Comparison of ENCODE assay signal across 8 mouse cellular contexts in genomic region chr3:127894981-127895779, GRCm38 (mm10). TPM values are rescaled to one million over a fixed set of nuclear protein-coding genes. Genes with fewer than 3 reads are reported as not detected.
DNase-seq lines count a peak whose midpoint lies in the region; ATAC-seq and TF ChIP-seq lines count a peak whose summit lies in the region.

No protein-coding gene starts in this region.

- H3K9me3 ChIP-seq in intestine, embryonic 14.5 days (ENCODE audit: control insufficient read depth, low read length): no peaks in the 10 kb centered on the region
- H3K9me3 ChIP-seq in midbrain, embryonic 14.5 days (ENCODE audit: control insufficient read depth, low read length): no peaks in the 10 kb centered on the region

- TF ChIP-seq POLR2A in kidney, adult 2 months (IDR thresholded peaks at IDR 0.05; ENCODE audit: low read depth, low read length): no peak

- no peaks in the 10 kb centered on the region for H3K36me3 ChIP-seq in kidney, adult 2 months (ENCODE audit: control insufficient read depth, insufficient read depth, low read length)
- H3K36me3 ChIP-seq in intestine, embryonic 14.5 days (ENCODE audit: control insufficient read depth, insufficient read depth, low read length): no peaks in the 10 kb centered on the region
- no peaks in the 10 kb centered on the region for H3K36me3 ChIP-seq in midbrain, embryonic 14.5 days (ENCODE audit: control insufficient read depth, insufficient read depth, low read length)

- TF ChIP-seq CTCF in kidney, adult 2 months (conservative IDR thresholded peaks at IDR 0.05; ENCODE audit: insufficient read depth, insufficient read length, low read depth, low read length): no peak

- H3K27me3 ChIP-seq in kidney, adult 2 months (replicated peaks; ENCODE audit: control insufficient read depth, insufficient read depth, low read length): no peaks in the 10 kb centered on the region
- H3K27me3 ChIP-seq in intestine, embryonic 14.5 days (replicated peaks; ENCODE audit: control insufficient read depth, insufficient read depth, low read length): no peaks in the 10 kb centered on the region
- H3K27me3 ChIP-seq in midbrain, embryonic 14.5 days (ENCODE audit: control insufficient read depth, insufficient read depth, low read length): peaks cover 12% of the 10 kb centered on the region; the same call in 1 of the 2 replicates

- no peak for DNase-seq in kidney, adult 2 months
- DNase-seq in kidney, postnatal 10 days: no peak
- DNase-seq in c-Kit-positive CD71-positive TER-119-positive erythroid progenitor cells, embryonic 14.5 days (ENCODE audit: low spot score): peak; percentile 42
- no peak for DNase-seq in intestine, embryonic 14.5 days (ENCODE audit: low spot score)
- no peak for DNase-seq in midbrain, embryonic 14.5 days
- DNase-seq in gastrocnemius, adult 18-20 months (ENCODE audit: low spot score): no peak
- DNase-seq in right cerebral cortex, postnatal 14 days: no peak
- no peak for DNase-seq in cerebellum, adult 8-10 months

- H3K9ac ChIP-seq in intestine, embryonic 14.5 days (ENCODE audit: low read length): peak overlapping the region; percentile 63
- peak overlapping the region; percentile 66; the same call in 1 of the 2 replicates for H3K9ac ChIP-seq in midbrain, embryonic 14.5 days (replicated peaks; ENCODE audit: low read length)

- H3K4me1 ChIP-seq in kidney, adult 2 months (ENCODE audit: control insufficient read depth, insufficient read depth, low read length): no peaks in the 10 kb centered on the region
- 0 out of 2 replicates have a peak, but pooled peaks cover 6% of the 10 kb centered on the region for H3K4me1 ChIP-seq in intestine, embryonic 14.5 days (replicated peaks; ENCODE audit: control insufficient read depth, insufficient read depth, low read length)
- no peaks in the 10 kb centered on the region for H3K4me1 ChIP-seq in midbrain, embryonic 14.5 days (ENCODE audit: control insufficient read depth, insufficient read depth, low read length)

- peak overlapping the region; percentile 87 for H3K4me3 ChIP-seq in kidney, adult 2 months (ENCODE audit: insufficient read depth, low read depth, low read length)
- peak overlapping the region; percentile 76 for H3K4me3 ChIP-seq in intestine, embryonic 14.5 days (ENCODE audit: low read depth, low read length)
- H3K4me3 ChIP-seq in midbrain, embryonic 14.5 days (replicated peaks; ENCODE audit: low read depth, low read length): peak overlapping the region; percentile 71

- H3K4me2 ChIP-seq in intestine, embryonic 14.5 days (ENCODE audit: low read length): peak overlapping the region; percentile 75
- H3K4me2 ChIP-seq in midbrain, embryonic 14.5 days (ENCODE audit: low read length): peak overlapping the region; percentile 79

- no peak for ATAC-seq in intestine, embryonic 14.5 days (replicated peaks; ENCODE audit: low FRiP score, low TSS enrichment, low read depth)
- no peak for ATAC-seq in midbrain, embryonic 14.5 days (ENCODE audit: low FRiP score, low TSS enrichment)

- 42% methylated on average over 7 of the region's 7 CpGs for WGBS in kidney, adult 2 months
- WGBS in intestine, embryonic 14.5 days: 42% methylated on average over 7 of the region's 7 CpGs
- 45% methylated on average over 7 of the region's 7 CpGs for WGBS in midbrain, embryonic 14.5 days

- H3K27ac ChIP-seq in kidney, adult 2 months (ENCODE audit: insufficient read depth, low read depth, low read length): 0 out of 2 replicates have a peak overlapping the region, but pooled peaks have one; percentile 45
- H3K27ac ChIP-seq in intestine, embryonic 14.5 days (ENCODE audit: low read depth): 0 out of 2 replicates have a peak overlapping the region, but pooled peaks have one; percentile 51
- 0 out of 2 replicates have a peak overlapping the region, but pooled peaks have one; percentile 26 for H3K27ac ChIP-seq in midbrain, embryonic 14.5 days (replicated peaks; ENCODE audit: low read depth, low read length)

RNA-seq across cellular contexts. Expression of gene Fam241a, which starts 0.9 kb away (rescaled TPM):
- polyA plus RNA-seq in kidney, adult 2 months (2012; rRNA removed): 2.4 and 3.6 TPM in 2 replicates
- polyA plus RNA-seq in intestine, embryonic 14.5 days (2014; fragmentation: Nextera tagmentation; extraction: Ambion mirVana): 8.7 and 10.5 TPM in 2 replicates
- polyA plus RNA-seq in midbrain, embryonic 14.5 days (2014; fragmentation: Nextera tagmentation; extraction: Ambion mirVana): 9.2 and 9.6 TPM in 2 replicates
- 1 to 10 TPM; 3.0 to 3.3 TPM for total RNA-seq in gastrocnemius, adult 18-20 months (2021)

RNA-seq across cellular contexts. Expression of gene Ap1ar, which starts 57.9 kb away (rescaled TPM):
- 36.7 and 37.1 TPM in 2 replicates for polyA plus RNA-seq in kidney, adult 2 months (2012; rRNA removed)
- 65.5 and 67.5 TPM in 2 replicates for polyA plus RNA-seq in intestine, embryonic 14.5 days (2014; fragmentation: Nextera tagmentation; extraction: Ambion mirVana)
- 83.4 and 89.2 TPM in 2 replicates for polyA plus RNA-seq in midbrain, embryonic 14.5 days (2014; fragmentation: Nextera tagmentation; extraction: Ambion mirVana)
- 10 to 100 TPM; 28.7 to 30.0 TPM for total RNA-seq in gastrocnemius, adult 18-20 months (2021)
